Mouse (Mus musculus): ENCODE measurements around the gene Dcdc2c.

- TF ChIP-seq EP300 (IDR thresholded peaks at IDR 0.05) = no peak
- TF ChIP-seq CTCF (IDR thresholded peaks at IDR 0.05) = no peak
These were observed 3.3 kb downstream of the Dcdc2c start for GRCm38 (mm10) chr12:28548887-28549286.

Measured in lung, postnatal 0 days (tissue).